Mouse (Mus musculus): ENCODE measurements at regions not wholly inside any gene's neighbourhood (a gene's known extent, or its start where the extent isn't known, plus 50 kb on each side); places are given as distances from the start of the nearest gene placed in this dataset.

GRCm38 (mm10) chr17:49223651-49224050, 204.5 kb upstream of the Mocs1 start:
- Histone ChIP-seq H3K36me3 (replicated peaks) (no peaks in the 10 kb centered on the region), H3K9ac (no peak overlapping the region), H3K4me2 (no peak overlapping the region), H3K27ac (no peak overlapping the region), H3K27me3 (replicated peaks) (no peaks in the 10 kb centered on the region), H3K9me3 (no peaks in the 10 kb centered on the region), H3K4me1 (no peaks in the 10 kb centered on the region), H3K4me3 (no peak overlapping the region)
- WGBS = 87% methylated on average over 2 of the region's 2 CpGs
- ATAC-seq (replicated peaks) = no peak

GRCm38 (mm10) chr17:49225255-49226015, 202.7 kb upstream of the Mocs1 start:
- Histone ChIP-seq H3K36me3 (replicated peaks) (no peaks in the 10 kb centered on the region), H3K4me1 (no peaks in the 10 kb centered on the region), H3K4me2 (no peak overlapping the region), H3K27me3 (replicated peaks) (no peaks in the 10 kb centered on the region), H3K4me3 (no peak overlapping the region), H3K9me3 (no peaks in the 10 kb centered on the region), H3K27ac (no peak overlapping the region), H3K9ac (no peak overlapping the region)
- WGBS = 83% methylated on average over 9 of the region's 9 CpGs
- no peak for ATAC-seq (replicated peaks)

- Histone ChIP-seq H3K4me3 (no peak overlapping the region), H3K9me3 (no peaks in the 10 kb centered on the region), H3K9ac (no peak overlapping the region), H3K4me1 (no peaks in the 10 kb centered on the region), H3K36me3 (replicated peaks) (no peaks in the 10 kb centered on the region), H3K4me2 (no peak overlapping the region), H3K27ac (no peak overlapping the region), H3K27me3 (replicated peaks) (no peaks in the 10 kb centered on the region)
- WGBS = 85% methylated on average over 6 of the region's 6 CpGs
- ATAC-seq (replicated peaks) = no peak
Observed at GRCm38 (mm10) chr17:49226016-49226400, 202.2 kb upstream of the Mocs1 start.

- no peak for ATAC-seq (replicated peaks)
- 28% methylated on average over 3 of the region's 3 CpGs for WGBS
Observed at GRCm38 (mm10) chr17:49231287-49231686, 196.9 kb upstream of the Mocs1 start.

GRCm38 (mm10) chr17:49240097-49240496, 188.1 kb upstream of the Mocs1 start:
- no peak for ATAC-seq (replicated peaks)
- Histone ChIP-seq H3K9me3 (no peaks in the 10 kb centered on the region), H3K4me1 (no peaks in the 10 kb centered on the region), H3K27me3 (replicated peaks) (no peaks in the 10 kb centered on the region), H3K9ac (no peak overlapping the region), H3K4me3 (no peak overlapping the region), H3K27ac (no peak overlapping the region), H3K4me2 (no peak overlapping the region), H3K36me3 (replicated peaks) (no peaks in the 10 kb centered on the region)

More at GRCm38 (mm10) chr17:49231287-49231686, 196.9 kb upstream of the Mocs1 start:
- Histone ChIP-seq H3K27me3 (replicated peaks) (no peaks in the 10 kb centered on the region), H3K9me3 (no peaks in the 10 kb centered on the region), H3K4me3 (no peak overlapping the region), H3K4me2 (no peak overlapping the region), H3K27ac (no peak overlapping the region), H3K9ac (no peak overlapping the region), H3K4me1 (no peaks in the 10 kb centered on the region), H3K36me3 (replicated peaks) (no peaks in the 10 kb centered on the region)

- no peak overlapping the region for H3K9ac ChIP-seq
- no peak overlapping the region for H3K4me3 ChIP-seq
- ATAC-seq (replicated peaks) = no peak
- no peak overlapping the region for H3K4me2 ChIP-seq
- peaks cover 10% of the 10 kb centered on the region for H3K4me1 ChIP-seq
- H3K27ac ChIP-seq = 0 out of 2 replicates have a peak overlapping the region, but pooled peaks have one; percentile 15
- WGBS = 74% methylated on average over 2 of the region's 2 CpGs
- no peaks in the 10 kb centered on the region for H3K27me3 ChIP-seq (replicated peaks)
- H3K9me3 ChIP-seq = no peaks in the 10 kb centered on the region
- no peaks in the 10 kb centered on the region for H3K36me3 ChIP-seq (replicated peaks)
Observed at GRCm38 (mm10) chr17:49243419-49243818, 184.7 kb upstream of the Mocs1 start.

GRCm38 (mm10) chr17:49245013-49245412, 183.1 kb upstream of the Mocs1 start:
- H3K4me3 ChIP-seq = no peak overlapping the region
- no peaks in the 10 kb centered on the region for H3K27me3 ChIP-seq (replicated peaks)
- H3K9ac ChIP-seq = no peak overlapping the region
- no peaks in the 10 kb centered on the region for H3K36me3 ChIP-seq (replicated peaks)
- H3K9me3 ChIP-seq = no peaks in the 10 kb centered on the region
- no peak overlapping the region for H3K27ac ChIP-seq
- peaks cover 10% of the 10 kb centered on the region for H3K4me1 ChIP-seq
- no peak for ATAC-seq (replicated peaks)
- WGBS = 65% methylated on average over 2 of the region's 2 CpGs
- no peak overlapping the region for H3K4me2 ChIP-seq

GRCm38 (mm10) chr17:49247215-49247614, 180.9 kb upstream of the Mocs1 start:
- peaks cover 25% of the 10 kb centered on the region for H3K4me1 ChIP-seq
- H3K27me3 ChIP-seq (replicated peaks) = no peaks in the 10 kb centered on the region
- peak overlapping the region; percentile 17 for H3K4me2 ChIP-seq
- no peak overlapping the region for H3K27ac ChIP-seq
- H3K36me3 ChIP-seq (replicated peaks) = no peaks in the 10 kb centered on the region
- no peak overlapping the region for H3K4me3 ChIP-seq
- no peak overlapping the region for H3K9ac ChIP-seq
- 39% methylated on average over 17 of the region's 17 CpGs for WGBS
- ATAC-seq (replicated peaks) = no peak
- no peaks in the 10 kb centered on the region for H3K9me3 ChIP-seq

- peaks cover 31% of the 10 kb centered on the region for H3K4me1 ChIP-seq
Observed at GRCm38 (mm10) chr17:49250726-49251537, 177.2 kb upstream of the Mocs1 start.

GRCm38 (mm10) chr17:49252271-49252670, 175.9 kb upstream of the Mocs1 start:
- no peak for ATAC-seq (replicated peaks)
- Histone ChIP-seq H3K4me2 (no peak overlapping the region), H3K27ac (no peak overlapping the region), H3K4me1 (peaks cover 26% of the 10 kb centered on the region), H3K9ac (no peak overlapping the region), H3K4me3 (no peak overlapping the region), H3K9me3 (no peaks in the 10 kb centered on the region), H3K36me3 (replicated peaks) (no peaks in the 10 kb centered on the region), H3K27me3 (replicated peaks) (no peaks in the 10 kb centered on the region)
- WGBS = 42% methylated on average over 3 of the region's 3 CpGs

More at GRCm38 (mm10) chr17:49250726-49251537, 177.2 kb upstream of the Mocs1 start:
- Histone ChIP-seq H3K27me3 (replicated peaks) (no peaks in the 10 kb centered on the region), H3K36me3 (replicated peaks) (no peaks in the 10 kb centered on the region), H3K27ac (peak overlapping the region; percentile 14; the same call in 1 of the 2 replicates), H3K9ac (no peak overlapping the region), H3K9me3 (no peaks in the 10 kb centered on the region), H3K4me2 (no peak overlapping the region), H3K4me3 (no peak overlapping the region)
- 16% methylated on average over 8 of the region's 8 CpGs for WGBS
- peak; percentile 64 for ATAC-seq (replicated peaks)

GRCm38 (mm10) chr17:49258496-49258895, 169.7 kb upstream of the Mocs1 start:
- Histone ChIP-seq H3K4me2 (no peak overlapping the region), H3K36me3 (replicated peaks) (no peaks in the 10 kb centered on the region), H3K9me3 (no peaks in the 10 kb centered on the region), H3K27ac (no peak overlapping the region), H3K9ac (no peak overlapping the region), H3K4me1 (no peaks in the 10 kb centered on the region; the same call in 1 of the 2 replicates), H3K27me3 (replicated peaks) (no peaks in the 10 kb centered on the region), H3K4me3 (no peak overlapping the region)
- ATAC-seq (replicated peaks) = no peak

GRCm38 (mm10) chr17:49262394-49262793, 165.8 kb upstream of the Mocs1 start:
- Histone ChIP-seq H3K4me3 (no peak overlapping the region), H3K4me2 (no peak overlapping the region), H3K9me3 (no peaks in the 10 kb centered on the region), H3K27me3 (replicated peaks) (no peaks in the 10 kb centered on the region), H3K9ac (no peak overlapping the region), H3K36me3 (replicated peaks) (no peaks in the 10 kb centered on the region), H3K4me1 (no peaks in the 10 kb centered on the region; the same call in 1 of the 2 replicates), H3K27ac (no peak overlapping the region)
- no peak for ATAC-seq (replicated peaks)
- WGBS = 66% methylated on average over 4 of the region's 4 CpGs
